Mouse (Mus musculus) forebrain, embryonic 16.5 days (tissue): ENCODE measurements around the gene Arhgap10. TPM values are rescaled to one million over a fixed set of nuclear protein-coding genes. Genes with fewer than 3 reads are reported as not detected.

ENCODE experiments used
- ATAC-seq: fragments of 200-750 bp; cut with Nextera tagmentation; 2 replicates; pipeline ENCODE4 v1.8.0; 2017; ENCODE audit warnings: mild to moderate bottlenecking, moderate library complexity
- H3K27ac ChIP-seq: fragments of 300-500 bp; sonication (generic); 2 replicates; pipeline ENCODE4 v1.5.1; 2014; ENCODE audit warnings: low read length, control low read depth
- H3K27me3 ChIP-seq: fragments of 300-500 bp; sonication (generic); replicated peaks from 2 replicates; pipeline ENCODE4 v1.6.1; 2014; ENCODE audit warnings: low read length; ENCODE audit not compliant: control insufficient read depth, insufficient read depth
- H3K36me3 ChIP-seq: fragments of 300-500 bp; sonication (generic); 2 replicates; pipeline ENCODE4 v1.6.1; 2014; ENCODE audit not compliant: control insufficient read depth, insufficient read depth
- H3K4me1 ChIP-seq: fragments of 300-500 bp; sonication (generic); replicated peaks from 2 replicates; pipeline ENCODE4 v1.6.1; 2014; ENCODE audit warnings: low read length; ENCODE audit not compliant: control insufficient read depth, insufficient read depth
- H3K4me2 ChIP-seq: fragments of 300-500 bp; sonication (generic); 2 replicates; pipeline ENCODE4 v1.6.1; 2014; ENCODE audit warnings: mild to moderate bottlenecking, low read length, control low read depth
- H3K4me3 ChIP-seq: fragments of 300-500 bp; sonication (generic); replicated peaks from 2 replicates; pipeline ENCODE4 v1.5.1; 2014; ENCODE audit warnings: mild to moderate bottlenecking, low read length, control low read depth
- H3K9ac ChIP-seq: fragments of 300-500 bp; sonication (generic); replicated peaks from 2 replicates; pipeline ENCODE4 v1.6.1; 2014; ENCODE audit warnings: low read depth, low read length, control low read depth
- H3K9me3 ChIP-seq: fragments of 300-500 bp; sonication (generic); 2 replicates; pipeline ENCODE4 v1.6.1; 2016; ENCODE audit warnings: low read length; ENCODE audit not compliant: control insufficient read depth
- WGBS: fragments of 180-500 bp; shearing (Covaris S2); extraction: QIAGEN DNeasy Blood & Tissue Kit; methylation state at CpG from one replicate; pipeline ENCODE4 v1.1.7; 2014; 5-methylcytosine and 5-hydroxymethylcytosine counted together
- polyA plus RNA-seq: library from polyadenylated mRNA; unstranded; fragments of >200 nt; fragmentation: Nextera tagmentation; extraction: Ambion mirVana; gene quantifications from 2 replicates; pipeline ENCODE4 v1.2.1, GENCODE M21; 2015

The Arhgap10 gene
- polyA plus RNA-seq, 1 experiment from 2014 or later, result 3.7 TPM

DNA sequence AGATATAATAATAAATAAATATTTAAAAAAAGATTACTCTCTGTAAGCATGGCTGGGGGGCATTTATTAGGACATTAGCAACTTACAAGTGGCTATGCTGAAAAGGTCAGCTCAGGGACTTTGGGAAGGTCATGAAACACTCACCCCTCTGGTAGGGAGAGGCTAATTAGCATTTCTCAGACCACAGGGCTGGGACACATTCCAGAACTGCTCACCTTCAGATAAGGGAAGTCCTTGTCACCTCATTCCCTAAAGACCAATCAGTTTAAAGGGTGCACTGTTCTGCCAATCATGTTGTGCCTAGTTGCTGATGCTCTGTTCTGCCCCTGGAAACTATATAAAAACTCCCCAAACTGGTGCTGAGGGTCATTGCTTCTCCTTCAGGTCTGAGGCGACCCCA lies 20.5 kb upstream of the Arhgap10 start:
- H3K4me1 ChIP-seq, result no peaks in the 10 kb centered on the region
- no peak overlapping the region for H3K27ac ChIP-seq
- H3K9me3 ChIP-seq, result no peaks in the 10 kb centered on the region
- 81% methylated on average over 1 of the region's 1 CpGs for WGBS
- H3K27me3 ChIP-seq, result no peaks in the 10 kb centered on the region
- H3K9ac ChIP-seq, result no peak overlapping the region
- no peak overlapping the region for H3K4me3 ChIP-seq
- no peak for ATAC-seq
- no peaks in the 10 kb centered on the region for H3K36me3 ChIP-seq
- no peak overlapping the region for H3K4me2 ChIP-seq

- no peaks in the 10 kb centered on the region for H3K9me3 ChIP-seq
- no peak overlapping the region for H3K4me3 ChIP-seq
- H3K9ac ChIP-seq, result no peak overlapping the region
- H3K4me2 ChIP-seq, result no peak overlapping the region
- H3K4me1 ChIP-seq, result no peaks in the 10 kb centered on the region
- no peak for ATAC-seq
- no peak overlapping the region for H3K27ac ChIP-seq
- H3K36me3 ChIP-seq, result no peaks in the 10 kb centered on the region
- H3K27me3 ChIP-seq, result no peaks in the 10 kb centered on the region
- WGBS, result 76% methylated on average over 12 of the region's 12 CpGs
These were observed 19.1 kb upstream of the Arhgap10 start for GRCm38 (mm10) chr8:77536821-77537220.

- 86% methylated on average over 5 of the region's 5 CpGs for WGBS
- no peaks in the 10 kb centered on the region for H3K36me3 ChIP-seq
- H3K4me3 ChIP-seq, result no peak overlapping the region
- no peak overlapping the region for H3K4me2 ChIP-seq
- H3K27ac ChIP-seq, result no peak overlapping the region
- H3K9me3 ChIP-seq, result no peaks in the 10 kb centered on the region
- no peaks in the 10 kb centered on the region for H3K27me3 ChIP-seq
- peak; percentile 47 for ATAC-seq
- H3K4me1 ChIP-seq, result no peaks in the 10 kb centered on the region
- H3K9ac ChIP-seq, result no peak overlapping the region
These were observed 17.4 kb upstream of the Arhgap10 start for GRCm38 (mm10) chr8:77535026-77535595.

GRCm38 (mm10) chr8:77534358-77534992 lies 16.7 kb upstream of the Arhgap10 start:
- Histone ChIP-seq H3K4me2 (no peak overlapping the region), H3K36me3 (no peaks in the 10 kb centered on the region), H3K4me3 (no peak overlapping the region), H3K9me3 (no peaks in the 10 kb centered on the region), H3K4me1 (no peaks in the 10 kb centered on the region), H3K9ac (no peak overlapping the region), H3K27ac (no peak overlapping the region), H3K27me3 (no peaks in the 10 kb centered on the region)
- ATAC-seq, result no peak
- WGBS, result 70% methylated on average over 8 of the region's 8 CpGs

- ATAC-seq, result no peak
- Histone ChIP-seq H3K36me3 (no peaks in the 10 kb centered on the region), H3K4me3 (no peak overlapping the region), H3K4me1 (no peaks in the 10 kb centered on the region), H3K27ac (no peak overlapping the region), H3K9ac (no peak overlapping the region), H3K27me3 (no peaks in the 10 kb centered on the region), H3K4me2 (no peak overlapping the region), H3K9me3 (no peaks in the 10 kb centered on the region)
- WGBS, result 77% methylated on average over 8 of the region's 8 CpGs
These were observed 8.4 kb upstream of the Arhgap10 start for GRCm38 (mm10) chr8:77526130-77526529.

- H3K4me1 ChIP-seq, result no peaks in the 10 kb centered on the region
- WGBS, result 93% methylated on average over 2 of the region's 2 CpGs
These were observed 7.2 kb upstream of the Arhgap10 start for GRCm38 (mm10) chr8:77524906-77525305.

DNA sequence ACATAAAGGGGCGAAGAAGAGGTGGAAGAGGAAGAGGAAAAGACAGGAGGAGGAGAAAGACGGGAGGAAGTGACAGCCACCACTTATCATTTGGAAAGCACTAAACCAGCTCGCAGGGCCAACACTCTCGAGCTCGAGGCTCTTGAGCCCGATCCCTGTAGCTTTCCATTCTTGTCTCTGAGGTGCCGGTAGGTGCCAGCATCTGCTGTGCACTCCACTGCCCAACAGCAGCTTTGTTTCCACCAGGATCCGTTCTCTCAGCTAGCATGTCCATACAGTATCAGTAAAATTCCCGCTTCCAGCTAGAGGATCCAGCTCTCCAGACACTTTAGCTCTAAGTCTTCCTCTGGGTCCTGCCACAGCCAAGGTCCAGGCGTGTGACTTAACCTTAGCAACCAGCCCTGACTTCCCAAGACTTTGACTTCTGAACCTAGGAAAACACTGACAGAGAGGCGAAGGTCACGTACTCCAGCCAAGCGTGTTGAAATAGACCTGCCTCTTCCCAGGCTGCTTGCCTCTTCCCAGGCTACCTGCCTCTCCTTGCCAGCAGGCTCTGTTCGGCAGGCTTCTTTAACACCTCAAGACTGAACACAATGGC lies 6.4 kb upstream of the Arhgap10 start:
- no peak overlapping the region for H3K4me2 ChIP-seq

More at GRCm38 (mm10) chr8:77524906-77525305, 7.2 kb upstream of the Arhgap10 start:
- H3K4me2 ChIP-seq, result no peak overlapping the region
- H3K9me3 ChIP-seq, result no peaks in the 10 kb centered on the region
- no peaks in the 10 kb centered on the region for H3K36me3 ChIP-seq
- H3K4me3 ChIP-seq, result no peak overlapping the region
- no peak overlapping the region for H3K27ac ChIP-seq
- no peak for ATAC-seq
- H3K9ac ChIP-seq, result no peak overlapping the region
- no peaks in the 10 kb centered on the region for H3K27me3 ChIP-seq

GRCm38 (mm10) chr8:77522984-77523383 lies 5.2 kb upstream of the Arhgap10 start:
- ATAC-seq, result no peak
- WGBS, result 90% methylated on average over 8 of the region's 8 CpGs
- Histone ChIP-seq H3K27ac (no peak overlapping the region), H3K4me3 (no peak overlapping the region), H3K4me2 (no peak overlapping the region), H3K36me3 (no peaks in the 10 kb centered on the region), H3K4me1 (peaks cover 3% of the 10 kb centered on the region; the same call in 1 of the 2 replicates), H3K9me3 (no peaks in the 10 kb centered on the region), H3K9ac (no peak overlapping the region), H3K27me3 (no peaks in the 10 kb centered on the region)

More for the DNA sequence above, 6.4 kb upstream of the Arhgap10 start:
- Histone ChIP-seq H3K4me1 (no peaks in the 10 kb centered on the region), H3K4me3 (no peak overlapping the region), H3K27ac (no peak overlapping the region), H3K36me3 (no peaks in the 10 kb centered on the region), H3K9ac (no peak overlapping the region), H3K27me3 (no peaks in the 10 kb centered on the region), H3K9me3 (no peaks in the 10 kb centered on the region)
- ATAC-seq, result no peak
- 82% methylated on average over 14 of the region's 14 CpGs for WGBS

DNA sequence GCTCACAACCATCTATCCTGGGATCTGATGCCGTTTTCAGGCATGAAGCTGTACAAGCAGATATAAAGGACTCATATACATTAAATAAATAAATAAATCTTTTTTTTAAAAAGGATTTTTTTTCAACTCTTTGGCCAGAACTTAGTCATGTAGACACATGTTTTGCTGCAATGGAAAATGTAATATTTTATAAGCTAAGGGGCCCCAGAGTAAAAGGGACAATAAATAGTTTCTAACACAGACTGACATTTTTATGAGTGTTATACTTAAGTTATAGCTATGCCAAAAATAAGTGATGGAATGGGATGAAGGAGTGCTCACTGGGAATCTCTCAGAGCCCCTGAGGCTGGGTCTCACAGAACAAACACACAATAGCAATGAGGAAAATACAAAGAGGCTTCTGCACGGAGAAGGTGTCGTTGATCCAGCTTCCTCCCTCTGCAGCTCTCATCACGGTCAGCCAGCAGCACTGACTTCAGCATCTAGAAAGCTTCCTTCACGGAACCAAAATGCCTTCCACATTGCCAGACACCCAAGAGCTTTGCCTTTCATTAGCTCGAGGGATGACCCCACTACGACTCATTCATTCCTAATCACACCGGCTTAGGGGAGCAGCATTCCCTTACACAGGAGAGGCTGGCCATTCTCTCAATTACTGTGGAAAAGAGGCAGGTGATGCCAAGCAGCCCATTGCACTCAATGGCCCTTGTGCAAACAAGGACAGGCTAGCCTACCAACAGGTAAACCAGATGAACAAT lies 3.5 kb upstream of the Arhgap10 start:
- Histone ChIP-seq H3K9ac (no peak overlapping the region), H3K4me2 (no peak overlapping the region), H3K9me3 (no peaks in the 10 kb centered on the region), H3K4me1 (peaks cover 12% of the 10 kb centered on the region), H3K27me3 (no peaks in the 10 kb centered on the region), H3K36me3 (no peaks in the 10 kb centered on the region), H3K27ac (no peak overlapping the region), H3K4me3 (no peak overlapping the region)
- ATAC-seq, result no peak
- WGBS, result 79% methylated on average over 8 of the region's 8 CpGs
